Mouse (Mus musculus) retina, adult 2 months (tissue): ENCODE results near the gene Cd300ld2.
"Not testable (repeated sequence)": the region's sequence is repeated elsewhere in the genome, so short reads cannot be mapped to it uniquely, and the experiment has no call there.

Experiments used
- DNase-seq: peaks from one replicate; pipeline ENCODE4 v3.0.0-alpha.2; 2012; ENCODE audit warnings: low read depth, low spot score

Cd300ld2 gene

DNA sequence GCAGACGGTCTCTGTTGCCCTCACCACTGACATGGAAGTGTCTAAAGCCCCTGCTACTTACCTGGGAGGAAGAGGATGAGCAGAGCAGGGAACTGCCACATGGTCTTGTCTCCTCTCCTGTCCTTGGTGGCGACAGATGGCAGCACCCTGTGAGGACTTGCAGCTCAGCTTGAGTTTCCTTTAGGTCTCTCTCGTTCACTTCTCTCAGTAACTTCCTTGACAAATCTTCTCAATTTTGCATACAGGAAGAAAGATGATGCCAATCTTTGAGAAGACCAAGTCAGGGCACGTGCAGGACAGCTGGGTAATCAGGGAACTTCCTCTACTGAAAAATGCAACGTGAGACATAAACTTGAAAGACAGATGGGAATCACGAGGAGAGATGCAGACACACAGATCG, at the start of gene Cd300ld2:
Gene Cd300ld2 (minus strand): TSS at position 101 of the 400 bp plus-strand sequence.
- not testable (repeated sequence) for DNase-seq

DNA sequence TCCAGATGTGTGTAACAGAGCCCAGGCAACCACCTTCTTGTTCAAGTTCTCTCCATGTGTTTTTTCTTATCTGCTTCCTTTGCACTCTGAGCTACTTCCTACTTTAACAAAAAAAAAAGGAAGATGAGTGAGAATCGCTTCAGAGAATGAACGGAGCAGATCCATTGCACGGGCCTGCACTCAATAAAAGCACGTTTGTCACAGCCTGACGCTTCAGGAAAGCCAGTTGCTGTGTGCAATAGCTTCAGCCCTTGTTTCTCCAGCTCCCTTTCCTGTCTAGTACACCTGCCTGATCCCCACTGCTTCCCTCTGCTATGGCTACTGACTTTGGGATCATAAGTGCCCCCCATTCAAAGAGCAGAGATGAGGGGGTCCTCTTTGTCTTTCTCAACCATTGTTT, 46.1 kb upstream of the Cd300ld2 start, which contains the start of gene Cd300e:
Gene Cd300e (minus strand): TSS at position 101 of the 400 bp plus-strand sequence.
- no peak for DNase-seq

DNA sequence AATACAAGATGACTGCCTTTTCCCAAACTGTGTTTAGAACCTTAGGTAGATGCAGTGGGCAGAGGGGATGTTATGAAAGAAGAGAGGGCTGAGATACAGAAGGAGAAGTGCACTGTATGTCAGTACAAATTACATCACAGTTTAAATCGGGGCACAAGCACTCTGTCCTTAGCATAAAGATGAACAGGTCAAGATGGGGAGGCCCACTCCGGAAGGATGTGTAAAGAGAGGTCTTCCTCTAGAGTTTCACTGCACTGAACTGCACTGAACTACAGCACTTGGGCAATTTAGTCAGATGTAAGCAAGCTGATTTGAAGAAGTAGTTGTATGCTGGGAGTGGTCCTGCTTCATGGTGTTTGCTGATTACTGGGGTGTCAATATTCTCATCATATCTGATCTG, 43.8 kb upstream of the Cd300ld2 start:
- no peak for DNase-seq

DNA sequence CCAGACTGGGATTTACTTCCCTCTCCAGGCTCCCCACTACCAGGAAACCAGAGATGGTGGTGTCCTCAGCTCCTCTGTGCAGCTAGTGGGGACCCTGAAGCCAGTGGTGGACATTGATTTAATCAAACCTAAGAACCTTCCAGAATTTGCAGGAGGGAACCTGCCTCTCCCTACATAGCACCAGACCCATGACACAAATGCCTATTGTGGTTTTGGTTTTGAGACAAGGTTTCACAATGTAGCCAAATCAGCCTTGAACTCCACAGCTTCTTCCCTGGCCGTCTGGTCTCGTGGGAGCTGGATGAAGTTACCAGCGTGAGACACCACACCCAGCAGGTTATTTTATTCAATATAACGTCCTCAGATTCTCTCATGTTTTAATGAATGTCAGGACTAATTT, 42.7 kb upstream of the Cd300ld2 start:
- DNase-seq = no peak

DNA sequence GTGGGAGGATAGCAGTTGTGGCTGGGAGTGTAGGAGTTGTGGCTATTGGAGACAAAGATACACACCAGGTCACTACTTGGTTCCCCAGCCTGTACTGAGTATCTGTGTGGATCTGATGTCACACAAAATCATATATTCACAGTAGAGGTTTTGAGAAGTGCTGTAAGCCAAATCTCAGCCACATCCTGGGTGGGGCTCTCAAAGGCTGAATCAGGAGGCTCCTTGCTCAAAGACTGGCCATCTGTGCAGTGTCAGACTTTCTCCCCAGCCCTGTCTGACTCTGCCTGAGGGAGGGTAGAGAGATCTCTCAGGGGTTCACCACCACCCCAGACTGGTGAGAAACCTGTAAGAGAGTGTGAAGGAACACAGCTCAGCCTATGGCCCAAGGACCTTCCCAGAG, 38.5 kb upstream of the Cd300ld2 start:
- no peak for DNase-seq

DNA sequence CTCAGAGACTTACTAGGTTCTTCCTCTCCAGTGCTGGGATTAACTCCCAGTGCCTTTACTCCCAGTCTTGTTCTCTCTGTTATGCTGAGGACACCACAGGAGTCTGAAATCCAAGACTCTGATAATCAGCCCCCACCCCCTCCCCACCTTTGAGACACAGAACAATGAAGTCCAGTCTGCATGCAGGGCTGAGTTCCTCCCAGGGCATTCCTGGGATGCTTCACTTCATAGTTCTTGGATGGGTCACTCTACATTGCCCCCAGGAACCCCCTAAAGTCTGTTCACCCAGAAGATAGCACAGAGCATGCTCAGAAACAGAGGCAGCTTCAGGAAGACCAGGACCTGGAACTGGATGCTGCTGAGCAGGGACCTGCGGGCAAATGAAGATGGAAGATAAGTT, 37.0 kb upstream of the Cd300ld2 start:
- no peak for DNase-seq

DNA sequence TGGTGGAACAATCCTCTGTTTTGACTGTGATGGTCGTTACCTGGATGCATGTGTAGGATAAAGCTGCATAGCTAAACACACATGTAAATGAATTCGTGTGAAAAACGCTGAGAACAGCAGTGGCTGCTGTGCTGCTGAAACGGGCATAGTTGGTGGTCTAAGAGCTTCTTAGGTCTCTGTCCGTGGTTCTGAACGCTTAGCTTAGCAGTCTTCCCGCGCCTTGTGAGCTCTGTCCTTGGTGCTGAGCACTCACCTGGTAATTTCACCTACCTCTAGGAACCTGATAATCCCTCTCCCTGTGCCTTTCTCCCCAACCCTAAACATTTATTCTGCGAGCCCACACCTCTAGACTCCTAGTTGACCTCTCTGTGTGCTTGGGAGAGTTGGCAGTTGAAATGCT, 36.2 kb upstream of the Cd300ld2 start:
- DNase-seq = no peak

DNA sequence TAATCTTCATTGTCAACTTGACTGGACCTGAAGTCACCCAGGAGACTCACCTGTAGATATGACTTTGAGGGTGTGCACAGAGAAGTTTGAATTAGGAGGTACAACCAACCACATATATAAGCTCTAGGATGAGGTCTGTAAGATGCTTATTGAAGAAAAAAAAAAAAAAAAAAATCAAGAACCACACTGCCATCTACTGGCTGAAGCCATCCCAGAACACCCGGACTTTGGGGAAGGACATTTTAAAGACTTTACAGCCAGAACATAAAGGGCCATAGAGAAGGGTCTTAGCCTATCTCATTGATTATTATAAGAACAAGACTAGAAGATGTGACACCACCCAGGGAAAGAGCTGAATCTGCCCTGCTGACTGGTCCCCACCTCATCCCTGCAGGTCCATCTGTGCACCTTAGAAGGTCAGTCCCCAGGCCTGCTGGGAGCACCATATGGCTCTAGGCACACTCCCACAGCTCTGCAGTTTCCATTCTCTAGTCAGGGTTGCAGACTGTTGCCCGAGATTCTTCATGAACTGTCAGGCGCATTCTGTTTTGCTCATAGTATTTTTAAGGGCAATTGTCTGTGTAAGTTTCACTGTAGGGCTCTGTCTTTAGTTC, 33.4 kb upstream of the Cd300ld2 start:
- no peak for DNase-seq

DNA sequence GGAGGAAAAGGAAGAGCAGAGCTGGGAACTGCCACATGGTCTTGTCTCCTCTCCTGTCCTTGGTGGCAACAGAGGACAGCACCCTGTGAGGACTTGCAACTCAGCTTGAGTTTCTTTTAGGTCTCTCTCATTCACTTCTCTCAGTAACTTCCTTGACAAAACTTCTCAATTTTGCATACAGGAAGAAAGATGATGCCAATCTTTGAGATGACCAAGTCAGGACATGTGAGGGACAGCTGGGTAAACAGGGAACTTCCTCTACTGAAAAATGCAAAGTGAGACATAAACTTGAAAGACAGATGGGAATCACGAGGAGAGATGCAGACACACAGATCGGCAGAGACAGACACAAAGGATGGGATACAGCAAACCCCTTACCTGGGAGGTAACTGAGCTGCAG, 32.3 kb upstream of the Cd300ld2 start, which contains the start of gene Cd300ld3:
Gene Cd300ld3 (minus strand): TSS at position 151 of the 400 bp plus-strand sequence.
- DNase-seq = no peak

DNA sequence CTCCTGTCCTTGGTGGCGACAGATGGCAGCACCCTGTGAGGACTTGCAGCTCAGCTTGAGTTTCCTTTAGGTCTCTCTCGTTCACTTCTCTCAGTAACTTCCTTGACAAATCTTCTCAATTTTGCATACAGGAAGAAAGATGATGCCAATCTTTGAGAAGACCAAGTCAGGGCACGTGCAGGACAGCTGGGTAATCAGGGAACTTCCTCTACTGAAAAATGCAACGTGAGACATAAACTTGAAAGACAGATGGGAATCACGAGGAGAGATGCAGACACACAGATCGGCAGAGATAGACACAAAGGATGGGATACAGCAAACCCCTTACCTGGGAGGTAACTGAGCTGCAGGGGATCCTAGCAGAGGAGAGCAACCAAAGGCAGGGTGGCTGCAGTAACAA, 21.7 kb upstream of the Cd300ld2 start, which contains the start of gene Cd300ld5:
Gene Cd300ld5 (minus strand): TSS at position 101 of the 400 bp plus-strand sequence.
- not testable (repeated sequence) for DNase-seq

DNA sequence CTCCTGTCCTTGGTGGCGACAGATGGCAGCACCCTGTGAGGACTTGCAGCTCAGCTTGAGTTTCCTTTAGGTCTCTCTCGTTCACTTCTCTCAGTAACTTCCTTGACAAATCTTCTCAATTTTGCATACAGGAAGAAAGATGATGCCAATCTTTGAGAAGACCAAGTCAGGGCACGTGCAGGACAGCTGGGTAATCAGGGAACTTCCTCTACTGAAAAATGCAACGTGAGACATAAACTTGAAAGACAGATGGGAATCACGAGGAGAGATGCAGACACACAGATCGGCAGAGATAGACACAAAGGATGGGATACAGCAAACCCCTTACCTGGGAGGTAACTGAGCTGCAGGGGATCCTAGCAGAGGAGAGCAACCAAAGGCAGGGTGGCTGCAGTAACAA, 10.9 kb upstream of the Cd300ld2 start, which contains the start of gene Cd300ld4:
Gene Cd300ld4 (minus strand): TSS at position 101 of the 400 bp plus-strand sequence.
- not testable (repeated sequence) for DNase-seq

DNA sequence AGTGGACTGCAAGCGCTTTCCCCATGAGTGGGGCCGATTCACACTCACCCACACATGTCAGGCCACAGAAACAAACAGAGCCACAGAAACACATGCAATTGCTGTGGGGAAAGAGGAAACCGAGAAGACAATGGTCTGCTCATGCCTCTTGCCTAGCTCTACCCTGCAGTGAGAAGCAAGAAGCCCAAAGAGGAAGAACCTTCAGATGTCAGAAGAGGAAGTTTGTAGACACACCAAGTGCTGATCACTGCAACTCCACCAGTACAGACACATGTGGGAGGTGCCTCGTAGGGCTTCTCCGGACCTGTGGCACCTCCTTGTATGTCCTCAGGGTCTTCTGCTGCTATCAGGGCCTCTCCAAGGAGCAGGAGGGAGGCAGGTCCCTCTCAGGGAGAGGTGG, 11.9 kb downstream of the Cd300ld2 start:
- DNase-seq = no peak

DNA sequence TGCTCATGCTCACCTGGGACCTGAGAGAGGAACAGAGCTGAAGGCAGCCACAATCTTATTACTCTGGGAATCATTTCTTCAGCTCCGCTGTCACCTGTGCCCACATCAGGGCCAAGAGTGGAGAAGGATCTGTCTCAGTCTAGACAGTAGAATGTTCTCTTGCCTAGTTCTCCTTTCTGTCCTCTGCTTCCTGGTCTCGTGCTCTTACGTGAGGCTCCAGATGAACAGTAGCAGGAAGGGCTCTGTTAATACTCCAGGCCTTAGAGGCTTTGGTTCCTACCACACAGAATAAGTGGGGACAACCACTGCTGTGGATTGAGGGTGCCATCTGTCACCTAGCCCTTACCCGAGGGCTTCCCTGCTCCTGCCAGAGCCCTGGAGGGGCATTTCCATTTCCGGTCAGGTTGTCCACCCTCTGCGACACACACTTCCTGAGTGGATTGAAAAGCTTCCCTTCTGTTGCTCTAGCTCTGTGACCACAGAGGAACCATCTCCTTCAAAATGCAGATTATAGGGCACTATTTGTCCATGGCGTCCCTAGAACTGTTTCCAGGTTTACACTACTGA, 14.4 kb downstream of the Cd300ld2 start, which contains the start of gene Cd300c2:
Gene Cd300c2 (minus strand): TSS at position 407 of the 567 bp plus-strand sequence.
- no peak for DNase-seq

DNA sequence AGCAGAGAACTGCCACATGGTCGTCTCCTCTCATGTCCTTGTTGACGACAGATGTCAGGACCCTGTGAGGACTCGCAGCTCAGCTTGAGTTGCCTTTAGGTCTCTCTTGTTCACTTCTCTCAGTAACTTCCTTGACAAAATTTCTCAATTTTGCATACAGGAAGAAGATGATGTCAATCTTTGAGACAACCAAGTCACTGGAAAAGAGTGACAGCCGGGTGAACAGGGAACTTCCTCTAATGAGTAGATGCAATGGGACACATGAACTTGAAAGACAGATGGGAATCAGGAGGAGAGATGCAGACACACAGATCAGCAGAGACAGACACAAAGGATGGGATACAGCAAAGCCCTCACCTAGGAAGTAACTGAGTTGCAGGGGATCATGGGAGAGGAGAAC, 26.2 kb downstream of the Cd300ld2 start, which contains the start of gene Cd300ld:
Gene Cd300ld (minus strand): TSS at position 130 of the 400 bp plus-strand sequence.
- no peak for DNase-seq

DNA sequence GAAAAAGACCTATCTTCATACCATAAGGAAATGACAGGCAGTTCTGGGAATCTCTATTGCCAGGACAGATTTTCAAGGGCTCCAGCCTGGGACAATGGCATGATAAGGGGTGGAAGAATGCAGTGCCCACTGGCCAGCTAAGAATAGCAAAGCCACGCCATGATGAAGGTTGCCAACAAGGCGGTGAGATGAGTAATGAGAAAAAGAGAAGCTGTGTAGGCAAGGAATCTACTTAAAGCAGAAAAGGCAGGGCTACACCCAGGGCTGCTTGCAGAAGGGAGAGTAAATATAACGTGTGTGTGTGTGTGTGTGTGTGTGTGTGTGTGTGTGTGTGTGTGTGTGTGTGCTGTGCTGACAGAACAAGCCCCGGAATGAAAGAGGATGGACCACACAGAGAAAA, 34.1 kb downstream of the Cd300ld2 start:
- DNase-seq = no peak

DNA sequence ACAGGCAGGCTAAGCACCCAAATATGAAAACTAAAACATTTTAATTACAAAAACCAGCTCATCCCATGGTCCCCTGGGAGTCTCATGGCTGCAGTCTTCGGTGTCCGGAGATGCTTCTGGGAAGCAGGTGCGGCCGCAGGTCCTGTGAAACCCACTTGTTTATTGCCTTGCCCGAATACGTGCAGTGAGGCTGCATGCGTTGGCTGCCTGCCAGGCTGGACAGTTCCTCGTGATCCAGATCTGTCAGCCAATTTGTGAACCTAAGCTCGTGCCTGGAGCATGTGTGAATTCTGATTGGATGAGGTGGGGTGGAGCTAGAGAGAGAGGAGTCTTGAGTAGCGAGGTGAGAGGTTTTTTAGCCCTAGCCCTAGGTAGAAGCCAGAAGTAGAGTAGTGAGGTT, 43.3 kb downstream of the Cd300ld2 start:
- DNase-seq = no peak

DNA sequence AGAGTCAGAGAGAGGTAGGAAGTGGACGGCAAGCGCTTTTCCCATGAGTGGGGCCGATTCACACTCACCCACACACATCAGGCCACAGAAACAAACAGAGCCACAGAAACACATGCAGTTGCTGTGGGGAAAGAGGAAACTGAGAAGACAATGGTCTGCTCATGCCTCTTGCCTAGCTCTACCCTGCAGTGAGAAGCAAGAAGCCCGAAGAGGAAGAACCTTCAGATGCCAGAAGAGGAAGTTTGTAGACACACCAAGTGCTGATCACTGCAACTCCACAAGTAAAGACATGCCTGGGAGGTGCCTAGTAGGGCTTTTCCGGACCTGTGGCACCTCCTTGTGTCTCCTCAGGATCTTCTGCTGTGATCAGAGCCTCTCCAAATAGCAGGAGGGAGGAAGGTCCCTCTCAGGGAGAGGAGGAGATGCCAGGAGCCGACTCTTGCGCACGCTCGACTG, 47.2 kb downstream of the Cd300ld2 start, which contains the start of gene Cd300c:
Gene Cd300c (minus strand): TSS at position 406 of the 456 bp plus-strand sequence.
- no peak for DNase-seq

DNA sequence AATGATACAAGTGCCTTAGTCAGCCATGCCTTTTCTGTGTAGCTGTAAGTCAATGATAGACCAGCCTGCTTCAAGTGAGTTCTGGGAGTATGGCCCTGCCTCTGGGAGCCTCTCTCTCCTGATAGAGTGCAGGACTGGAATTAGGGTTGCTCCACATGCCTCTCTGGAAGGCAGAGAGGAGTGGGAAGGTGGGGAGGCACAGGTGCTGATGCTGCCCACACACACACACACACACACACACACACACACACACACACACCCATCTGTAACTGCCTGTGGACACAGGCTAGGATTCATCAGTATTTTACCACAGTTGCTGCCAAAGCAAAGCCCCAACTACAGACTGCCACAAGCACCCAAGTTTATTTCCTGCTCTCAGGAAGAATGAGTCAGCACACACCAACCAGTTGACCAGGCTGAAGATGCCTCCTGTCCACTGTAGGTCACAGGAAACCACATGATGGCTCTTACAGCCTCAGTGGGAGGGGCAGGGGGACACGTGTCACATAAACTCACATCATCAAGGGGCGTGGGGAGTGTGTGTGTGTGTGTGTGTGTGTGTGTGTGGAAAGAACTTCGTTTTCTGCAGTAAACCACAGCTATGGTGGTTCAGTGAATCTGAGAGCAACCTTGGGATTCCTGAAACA, 50.7 kb downstream of the Cd300ld2 start:
- DNase-seq = no peak

DNA sequence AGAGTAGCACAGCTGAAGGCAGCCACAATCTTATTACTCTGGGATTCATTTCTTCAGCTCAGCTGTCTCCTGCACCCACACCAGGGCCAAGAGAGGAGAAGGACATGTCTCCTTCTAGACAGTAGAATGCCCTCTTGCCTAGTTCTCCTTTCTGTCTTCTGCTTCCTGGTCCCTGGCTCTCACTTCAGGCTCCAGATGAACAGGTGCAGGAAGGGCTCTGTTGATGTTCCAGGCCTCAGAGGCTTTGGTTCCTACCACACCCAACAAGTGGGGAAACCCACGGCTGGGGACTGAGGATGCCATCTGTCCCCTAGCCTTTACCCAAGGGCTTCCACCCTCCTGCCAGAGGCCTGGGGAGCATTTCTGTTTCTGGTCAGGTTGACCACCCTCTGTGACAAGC, 55.6 kb downstream of the Cd300ld2 start:
- DNase-seq = no peak
